Mouse (Mus musculus) cerebellum, adult 9-10 months (tissue): ENCODE measurements at regions not wholly inside any gene's neighbourhood (a gene's known extent, or its start where the extent isn't known, plus 50 kb on each side); places are given as distances from the start of the nearest gene placed in this dataset.
"Not testable (repeated sequence)": the region's sequence is repeated elsewhere in the genome, so short reads cannot be mapped to it uniquely, and the experiment has no call there.

Experiments
- DNase-seq: peaks from one replicate; pipeline ENCODE4 v3.0.0; 2022

DNA sequence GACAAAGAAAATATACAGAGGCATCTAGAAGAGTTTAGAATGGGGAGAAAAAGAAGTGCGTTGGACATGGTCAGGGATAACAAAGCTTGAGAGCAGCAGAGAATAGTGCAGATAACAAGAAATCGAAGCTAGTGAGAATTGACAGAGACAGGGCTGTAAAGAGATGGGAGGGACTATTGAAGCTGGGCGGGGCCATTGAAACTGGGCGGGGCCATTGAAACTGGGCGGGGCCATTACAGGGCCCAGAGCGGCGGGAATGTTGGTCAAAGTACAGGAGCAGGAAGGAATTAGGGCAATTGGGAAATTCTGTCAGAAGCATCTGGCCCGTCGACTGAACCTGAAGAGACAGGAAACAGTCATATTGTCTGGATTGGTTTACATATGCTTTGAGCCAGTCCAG lies 243.3 kb upstream of the Srek1ip1 start:
- DNase-seq, result no peak

DNA sequence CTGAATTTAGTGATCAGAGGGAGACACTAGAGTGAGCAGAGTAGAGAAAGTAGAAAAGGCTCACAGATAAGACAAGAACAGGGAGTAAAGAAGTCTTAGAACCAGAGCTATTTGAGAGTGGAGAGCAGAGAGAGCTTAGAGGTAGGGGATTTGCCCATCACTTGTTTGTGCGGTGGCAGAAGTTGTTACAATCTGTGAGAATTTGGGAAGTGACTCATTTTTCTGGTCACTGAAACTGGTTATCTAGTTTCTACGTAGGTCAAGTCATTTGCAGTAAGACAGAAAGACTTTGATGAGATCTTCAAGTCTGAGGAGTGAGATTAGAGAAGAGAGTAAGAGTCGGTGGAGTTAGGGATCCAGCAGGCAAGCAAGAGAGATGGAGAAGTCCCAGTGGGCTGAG lies 239.0 kb upstream of the Srek1ip1 start:
- no peak for DNase-seq

DNA sequence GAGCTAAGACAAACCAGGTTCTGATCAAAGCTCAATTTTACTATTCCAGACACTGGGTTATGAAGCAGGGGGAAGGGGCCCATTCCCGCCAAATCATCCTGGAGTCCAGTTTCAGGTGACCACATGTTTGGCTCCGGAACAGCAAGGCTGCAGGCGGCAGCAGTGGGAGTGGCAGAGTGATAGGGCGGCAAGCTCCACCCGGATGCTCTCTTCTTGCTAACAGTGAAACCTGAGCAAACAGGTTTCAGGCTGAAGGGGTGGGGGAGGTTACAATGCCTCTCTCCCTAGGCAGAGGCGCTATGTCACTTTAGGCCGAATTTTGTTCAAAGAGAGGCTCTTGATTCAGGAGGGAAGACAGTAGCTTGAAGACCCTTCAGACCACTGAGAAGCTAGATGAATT lies 235.7 kb upstream of the Srek1ip1 start:
- not testable (repeated sequence) for DNase-seq

DNA sequence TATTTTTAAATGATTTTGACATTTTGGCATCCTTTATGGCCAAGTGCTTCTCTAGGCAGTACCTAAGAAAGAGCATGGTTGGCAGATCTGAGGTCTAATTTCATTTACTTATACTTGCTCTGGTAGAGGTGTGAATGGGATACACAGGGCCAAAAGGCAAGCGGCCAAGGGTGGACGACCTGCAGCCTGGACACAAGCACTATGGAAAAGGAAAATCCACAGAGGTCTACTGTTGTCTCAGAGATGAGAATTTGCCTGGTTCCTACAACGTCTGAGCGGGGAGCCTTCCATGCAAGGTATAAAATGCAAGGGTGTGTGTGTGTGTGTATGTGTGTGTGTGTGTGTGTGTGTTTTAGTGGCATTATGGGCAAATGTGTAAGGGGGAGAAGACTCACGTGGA lies 232.4 kb upstream of the Srek1ip1 start:
- peak; percentile 38 for DNase-seq

DNA sequence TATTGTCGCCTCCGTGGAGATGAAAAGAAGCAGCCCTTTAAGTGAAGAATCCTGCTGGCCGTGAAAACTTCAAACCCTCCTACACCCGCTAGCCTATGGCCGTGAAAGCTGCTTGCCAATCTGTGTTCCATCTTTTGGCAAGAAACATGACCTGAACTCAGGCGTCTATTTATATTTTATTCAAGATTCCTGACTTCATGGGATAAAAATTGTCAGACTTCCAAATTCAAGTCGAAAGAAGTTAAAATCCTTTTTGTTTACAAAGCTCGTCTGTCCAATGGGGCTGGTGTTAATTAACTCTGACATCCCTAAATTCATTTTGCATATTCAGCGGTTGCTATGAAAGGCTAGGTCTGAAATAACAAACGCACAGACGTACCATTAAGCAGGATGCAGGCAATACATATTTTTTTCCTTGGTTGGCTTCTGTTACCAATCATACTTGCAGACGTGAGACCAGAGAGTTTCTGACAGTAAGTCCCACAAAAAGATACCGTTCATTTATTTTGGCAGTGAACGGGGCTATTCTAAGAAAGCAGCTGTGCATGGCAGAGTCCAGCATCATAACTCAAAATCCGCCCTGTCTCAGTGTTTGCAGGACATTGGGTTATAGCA lies 231.7 kb upstream of the Srek1ip1 start:
- DNase-seq, result peak; percentile 4

DNA sequence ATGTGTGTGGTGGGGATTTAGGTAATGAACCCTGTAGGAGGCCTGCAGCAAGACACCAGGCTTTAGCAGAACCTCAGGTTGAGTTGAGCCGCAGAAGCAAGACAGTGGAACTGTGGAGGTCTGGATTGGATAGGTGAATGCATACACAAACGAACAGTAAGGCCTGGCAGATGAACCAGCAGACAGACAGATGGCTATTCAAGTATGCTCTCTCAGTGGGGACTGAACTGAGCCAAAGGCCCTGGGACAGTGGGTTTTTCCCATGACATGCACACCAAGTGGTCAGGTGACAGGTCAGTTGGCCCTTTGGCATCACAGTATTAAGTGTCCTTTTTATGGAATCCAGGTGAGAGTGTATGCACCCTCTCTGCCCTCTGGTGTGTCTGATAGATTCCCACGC lies 229.7 kb upstream of the Srek1ip1 start:
- DNase-seq, result peak; percentile 7

DNA sequence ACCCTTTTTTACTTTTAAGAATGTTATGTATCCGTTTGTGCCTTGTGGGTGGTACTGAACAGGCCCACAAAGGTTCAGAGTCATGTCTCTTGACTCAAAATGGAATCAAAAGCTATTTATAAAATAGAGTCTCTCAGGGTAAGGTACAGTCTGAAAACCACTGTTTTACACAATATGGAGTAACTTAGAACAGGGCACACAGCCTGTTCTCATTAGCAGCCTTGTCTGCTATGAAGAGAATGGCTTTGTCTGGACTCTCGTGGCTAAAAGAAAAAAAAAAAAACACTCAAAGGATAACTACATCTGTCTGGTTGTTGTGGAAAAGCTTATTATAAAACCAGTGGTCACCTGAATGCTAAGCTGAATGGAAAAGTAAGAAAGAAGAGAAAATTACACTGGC lies 229.3 kb upstream of the Srek1ip1 start:
- DNase-seq, result no peak

DNA sequence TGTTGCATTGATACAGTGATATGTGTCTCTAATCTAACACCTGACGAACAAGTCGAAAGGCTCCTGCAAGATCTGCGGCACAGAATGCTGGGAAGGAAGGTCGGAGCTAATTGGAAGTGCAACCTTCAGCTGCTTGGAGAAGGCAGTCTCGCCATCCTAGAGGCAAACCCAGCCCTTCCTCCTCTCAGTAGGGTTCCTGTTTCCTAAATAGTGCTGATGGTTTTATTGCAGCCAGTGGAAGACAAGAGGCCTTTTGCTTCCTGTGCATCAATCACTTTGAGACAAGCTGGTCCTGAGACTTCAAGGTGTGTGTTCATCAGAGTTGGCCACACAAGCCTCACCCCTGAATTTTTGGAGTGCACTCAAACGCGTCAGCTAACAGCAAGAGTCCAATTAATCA lies 228.4 kb upstream of the Srek1ip1 start:
- DNase-seq, result no peak

DNA sequence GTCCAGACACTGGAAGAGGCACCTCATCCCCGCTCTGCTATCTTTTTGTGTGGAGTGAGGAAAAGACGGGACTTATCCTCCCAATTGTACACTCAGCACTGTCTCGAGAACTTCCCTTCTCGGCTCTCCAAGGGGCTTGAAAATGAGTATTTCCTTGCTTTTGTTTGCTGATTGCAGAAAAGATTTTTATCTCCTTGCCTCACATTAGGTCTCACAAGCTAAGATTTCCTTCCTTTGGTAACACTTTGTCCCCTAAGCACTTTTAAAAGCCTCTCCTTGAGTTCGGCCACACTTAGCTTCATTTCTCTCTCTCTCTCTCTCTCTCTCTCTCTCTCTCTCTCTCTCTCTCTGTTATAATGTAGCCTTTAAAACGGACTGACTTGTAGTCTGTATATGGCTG lies 222.5 kb upstream of the Srek1ip1 start:
- DNase-seq, result no peak

DNA sequence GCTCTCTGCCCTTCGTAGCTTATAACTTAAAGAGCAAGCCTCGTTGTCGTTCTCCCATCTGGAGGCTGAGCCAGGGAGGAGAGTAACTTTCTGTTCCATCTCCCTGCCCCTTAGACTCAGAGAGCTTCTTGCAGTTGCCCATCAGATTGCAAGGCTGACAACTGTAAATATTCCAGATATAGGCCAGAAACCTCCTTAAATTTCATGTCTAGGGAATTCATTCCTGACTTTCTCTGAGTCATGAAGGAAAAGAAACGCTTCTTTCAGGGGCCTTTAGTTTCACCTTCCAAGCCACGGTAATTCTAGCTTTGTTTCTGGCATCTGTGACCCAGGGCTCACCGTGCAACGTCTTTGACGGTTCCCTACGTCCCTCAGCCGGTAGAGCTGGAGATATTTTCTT lies 220.0 kb upstream of the Srek1ip1 start:
- no peak for DNase-seq

DNA sequence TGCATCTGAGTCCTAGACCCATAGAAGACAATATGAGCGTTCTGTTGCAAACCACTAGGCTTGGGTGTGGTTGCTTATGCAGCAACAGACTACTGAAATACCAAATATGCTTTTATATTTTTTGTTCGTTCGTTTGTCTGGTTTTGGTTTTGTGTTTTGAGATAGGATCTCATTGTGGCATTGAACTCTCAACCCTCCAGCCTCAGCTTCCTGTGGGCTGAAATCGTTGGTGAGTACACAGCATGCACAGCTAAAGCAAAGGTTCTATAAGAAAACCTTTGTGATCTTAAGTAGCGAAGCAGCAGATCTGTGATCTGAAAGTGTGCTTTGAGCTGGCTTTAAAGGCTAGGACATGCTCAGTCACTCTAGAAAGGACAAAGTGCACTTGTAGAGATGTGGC lies 217.9 kb upstream of the Srek1ip1 start:
- no peak for DNase-seq

DNA sequence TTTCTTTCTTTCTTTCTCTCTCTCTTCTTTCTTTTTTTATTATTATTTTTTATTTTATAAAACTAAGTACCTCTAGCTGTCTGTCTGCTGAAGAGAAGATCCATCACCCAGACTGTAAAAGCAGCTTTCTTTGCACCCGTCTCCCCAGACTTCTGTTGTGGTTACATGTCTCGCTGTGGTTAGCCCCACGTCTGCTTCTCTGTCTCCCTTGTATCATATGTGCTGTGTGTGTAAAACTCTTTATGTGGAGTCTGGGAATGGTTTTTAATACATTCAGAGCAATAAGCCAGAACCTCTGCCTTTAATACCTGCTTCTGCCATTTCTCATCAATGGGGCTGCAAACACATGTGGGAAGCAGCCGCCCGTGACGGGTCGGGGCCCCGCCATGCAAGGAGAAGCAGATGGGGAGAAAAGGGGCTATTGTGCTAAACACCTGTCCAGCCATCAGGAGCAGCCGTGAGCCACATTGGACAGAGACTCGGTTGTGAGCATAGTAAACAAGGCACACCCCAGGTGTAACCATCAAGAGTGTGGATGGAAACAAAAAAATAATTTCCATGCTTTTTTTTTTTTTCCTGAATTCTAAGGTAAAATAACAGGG lies 216.0 kb upstream of the Srek1ip1 start:
- DNase-seq, result no peak

DNA sequence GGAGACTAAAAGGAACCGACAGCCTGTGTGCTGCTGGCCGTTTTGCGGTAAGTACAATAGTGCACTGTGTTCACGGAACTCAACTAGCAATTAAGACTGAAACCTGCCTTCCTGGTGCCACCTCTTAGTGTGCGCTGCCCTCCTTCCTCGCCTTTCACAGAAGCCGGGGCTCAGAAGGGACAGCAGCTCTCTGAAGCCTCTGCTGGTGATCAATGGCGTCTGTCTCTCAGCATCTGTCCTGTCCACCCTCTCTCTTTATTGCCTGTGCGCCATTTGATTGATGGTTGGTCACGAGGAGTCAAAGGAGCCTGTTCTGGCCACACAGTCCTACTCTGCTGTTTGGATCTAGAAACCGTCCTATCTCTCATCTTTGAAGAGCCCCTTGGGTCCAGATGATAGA lies 214.4 kb upstream of the Srek1ip1 start:
- DNase-seq, result no peak

DNA sequence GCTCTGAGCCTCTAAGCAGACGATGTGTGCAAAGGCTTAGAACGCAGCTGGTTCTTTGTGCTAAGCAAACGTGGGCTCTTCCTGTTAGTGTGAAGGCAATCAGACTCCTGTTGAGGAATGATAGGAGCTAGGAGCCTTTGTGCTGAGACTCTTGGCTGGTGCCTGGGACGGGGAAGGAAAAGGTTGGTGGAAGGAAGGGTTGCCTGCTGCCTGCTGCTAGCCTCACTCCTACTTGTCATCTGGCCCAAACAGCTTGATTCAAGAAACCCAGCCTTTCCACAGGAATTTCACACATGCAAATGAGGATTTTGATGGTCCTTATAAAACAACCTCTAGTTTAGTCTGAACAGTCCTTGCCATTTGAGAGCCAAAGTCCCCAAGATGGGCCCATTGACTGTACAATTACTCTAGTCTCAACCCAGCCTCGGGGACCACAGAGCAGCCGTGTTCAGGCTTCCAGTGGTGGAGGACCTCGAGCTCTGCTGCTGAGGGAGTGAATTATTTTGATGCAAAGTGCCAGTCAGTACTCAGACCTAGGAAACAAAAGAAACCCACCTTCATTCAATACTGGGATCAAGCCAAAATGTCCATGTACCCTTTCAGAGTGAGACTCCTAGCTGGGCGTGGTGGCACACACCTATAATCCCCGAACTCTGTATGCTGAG lies 211.5 kb upstream of the Srek1ip1 start:
- DNase-seq, result no peak
